Mouse (Mus musculus) ovary, adult 18-20 months (tissue): Measurements from ENCODE around the gene Dnajc1.
A peak's percentile ranks its signal among the peaks of the same experiment; 100 is the strongest.

Experiments
- DNase-seq: peaks from one replicate; pipeline ENCODE4 v3.0.0; 2022; ENCODE audit warnings: low spot score, mixed read lengths

Dnajc1 gene

DNA sequence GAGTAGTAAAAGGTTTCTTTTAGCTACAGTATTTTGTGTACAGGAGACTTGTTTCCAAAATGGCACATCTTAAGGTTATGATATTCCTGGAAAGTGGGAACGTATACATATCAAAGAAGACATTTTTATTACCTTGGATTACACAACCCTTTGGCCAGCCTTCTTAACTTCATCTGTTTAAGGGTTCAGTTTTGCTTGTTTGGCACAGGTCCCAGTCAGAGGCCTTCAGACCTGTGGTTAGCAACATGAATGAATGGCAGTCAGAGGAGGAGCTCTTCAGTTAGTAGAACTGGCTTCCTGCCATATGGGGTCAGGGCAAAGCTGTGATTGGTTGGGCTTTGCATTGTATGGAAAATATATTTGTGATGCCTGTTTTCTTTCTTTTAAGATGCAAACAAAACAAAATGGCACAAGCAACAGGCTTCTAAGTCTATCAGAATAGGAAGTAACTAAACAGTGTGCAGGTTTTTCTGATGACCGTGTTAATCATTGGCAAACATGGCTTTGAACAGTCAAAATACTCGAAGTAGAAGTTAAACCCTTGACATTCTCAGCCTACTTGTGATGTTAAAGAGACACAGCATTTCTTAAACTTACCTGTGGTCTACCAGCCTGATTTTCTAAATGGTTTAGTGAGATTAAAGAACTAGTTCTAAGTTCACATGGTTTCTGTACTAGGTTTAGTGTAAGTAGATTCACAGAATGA is 196.8 kb downstream of the Dnajc1 start:
- DNase-seq = peak; percentile 71

DNA sequence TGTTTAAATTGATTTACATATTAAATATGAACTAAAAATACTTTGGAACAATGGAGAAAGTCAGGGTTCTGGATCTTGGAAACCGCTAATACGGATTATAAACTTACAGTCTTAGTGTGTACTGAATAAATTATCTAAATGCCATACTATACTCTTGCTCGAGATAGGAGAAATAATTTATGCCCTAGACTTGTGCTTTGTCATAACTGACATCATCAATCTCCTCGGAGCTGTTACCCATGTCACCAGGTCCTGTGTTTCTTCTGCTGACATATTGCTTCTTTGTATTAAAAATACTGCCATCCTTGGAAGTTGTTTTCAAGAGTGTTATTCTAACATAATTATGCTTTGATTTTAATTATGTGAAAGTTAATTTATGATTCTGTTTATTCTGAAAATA is 197.3 kb downstream of the Dnajc1 start:
- no peak for DNase-seq

DNA sequence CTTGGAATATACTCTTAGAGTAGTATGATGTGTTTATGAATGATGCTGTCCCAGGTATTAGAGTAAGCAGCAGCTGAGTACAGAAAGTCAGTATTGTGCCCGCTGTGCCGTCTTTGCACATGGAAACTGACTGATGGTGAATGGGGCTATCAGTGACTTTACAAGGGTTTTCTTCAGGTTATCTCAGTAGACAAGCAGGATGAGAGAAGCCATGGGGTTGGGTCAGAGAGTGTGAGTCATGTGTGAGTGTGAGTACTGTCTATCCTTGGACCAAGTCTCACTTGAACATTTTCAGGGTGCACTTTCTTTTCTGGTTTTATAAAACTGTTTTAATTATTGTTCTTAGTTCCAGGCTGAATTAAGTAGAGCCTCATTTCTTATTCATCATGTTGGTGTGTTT is 204.3 kb downstream of the Dnajc1 start:
- DNase-seq = no peak

DNA sequence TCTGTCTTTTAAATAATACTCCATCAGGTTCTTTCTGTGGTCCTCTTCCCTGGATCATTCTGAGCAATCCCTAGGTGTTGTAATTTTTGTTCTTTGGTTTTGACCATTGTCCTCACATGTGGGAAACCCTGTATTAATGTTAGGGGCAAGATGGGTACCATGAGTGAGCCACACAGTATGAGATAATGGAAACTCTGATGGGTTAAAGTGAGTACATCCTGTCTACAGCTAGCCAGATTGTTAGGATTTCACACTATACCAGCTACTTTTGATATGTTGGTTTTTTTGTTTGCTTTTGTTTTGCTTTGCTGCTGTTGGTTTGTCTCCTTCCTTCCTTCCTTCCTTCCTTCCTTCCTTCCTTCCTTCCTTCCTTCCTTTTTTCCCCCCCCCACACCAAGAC is 209.6 kb downstream of the Dnajc1 start:
- no peak for DNase-seq

DNA sequence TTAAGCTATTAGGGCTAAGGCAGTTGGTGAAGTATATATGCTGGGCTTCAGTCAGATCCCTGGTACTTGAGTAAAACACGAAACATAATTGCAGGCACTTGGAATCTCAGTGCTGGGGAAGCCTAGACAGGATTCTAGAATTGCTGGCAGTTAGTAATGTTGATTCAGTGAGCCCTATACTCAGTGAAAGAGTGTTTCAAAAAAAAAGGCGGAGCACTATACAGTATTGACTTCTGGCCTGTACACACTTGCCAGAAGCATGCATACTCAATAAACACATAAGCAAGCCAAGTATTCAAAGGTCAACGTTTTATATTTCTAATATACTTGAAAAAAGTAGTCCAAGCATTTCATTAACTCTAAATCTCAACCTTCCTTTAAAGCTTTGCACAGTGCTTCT is 211.0 kb downstream of the Dnajc1 start:
- no peak for DNase-seq

DNA sequence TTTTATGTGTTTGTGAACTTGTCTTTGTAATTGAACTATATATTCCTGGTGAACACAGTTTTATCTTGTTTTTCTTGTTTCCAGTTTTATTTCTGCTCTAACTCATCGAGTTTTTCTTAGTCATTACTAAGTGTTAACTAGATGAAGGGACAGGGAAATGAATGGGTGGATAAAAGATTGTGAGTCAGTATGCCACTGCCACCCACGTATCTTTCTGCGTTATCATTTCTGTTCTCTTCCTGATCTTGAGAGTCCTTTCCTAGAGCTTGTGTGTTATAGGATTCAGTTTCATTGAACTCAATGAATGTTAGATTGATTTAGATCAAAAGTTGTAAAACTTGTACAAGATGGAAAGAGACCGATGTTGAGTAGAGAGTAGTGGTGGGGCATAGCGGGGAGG is 212.3 kb downstream of the Dnajc1 start:
- no peak for DNase-seq

DNA sequence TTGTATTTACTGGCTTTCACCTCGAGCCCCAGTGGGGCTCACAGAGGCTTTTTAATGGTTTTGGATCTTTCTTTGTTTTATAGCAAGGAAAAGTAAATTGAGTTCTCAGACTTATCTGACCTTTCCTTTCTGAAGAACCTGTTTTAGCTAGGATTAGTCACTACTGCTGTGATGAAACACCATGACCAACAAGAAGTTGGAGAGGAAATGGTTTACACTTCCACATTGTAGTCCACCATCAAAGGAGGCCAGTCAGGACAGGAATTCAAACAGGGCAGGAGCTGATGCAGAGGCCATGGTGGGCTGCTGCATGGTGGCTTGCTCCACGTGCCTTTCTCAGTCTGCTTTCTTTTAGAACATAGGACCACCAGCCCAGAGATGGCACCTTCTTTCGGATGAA is 216.4 kb downstream of the Dnajc1 start:
- no peak for DNase-seq

DNA sequence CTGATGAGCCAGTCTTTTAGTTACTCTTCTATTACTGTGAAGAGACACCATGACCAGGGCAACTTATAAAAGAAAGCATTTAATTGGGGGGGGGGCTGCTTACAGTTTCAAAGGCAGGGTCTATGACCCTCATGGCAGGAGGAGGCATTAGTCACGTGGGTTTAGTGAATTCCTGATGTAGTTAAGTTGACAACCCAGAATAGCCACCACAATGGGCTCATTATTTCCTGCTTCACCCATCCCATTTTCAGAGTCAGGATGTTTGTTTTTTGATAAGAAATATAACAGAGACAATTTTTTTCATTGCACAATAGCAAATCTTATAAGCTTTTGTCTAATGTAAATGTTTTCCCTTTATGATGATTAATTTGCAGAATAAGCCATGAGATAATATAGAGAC is 217.4 kb downstream of the Dnajc1 start:
- DNase-seq = no peak

DNA sequence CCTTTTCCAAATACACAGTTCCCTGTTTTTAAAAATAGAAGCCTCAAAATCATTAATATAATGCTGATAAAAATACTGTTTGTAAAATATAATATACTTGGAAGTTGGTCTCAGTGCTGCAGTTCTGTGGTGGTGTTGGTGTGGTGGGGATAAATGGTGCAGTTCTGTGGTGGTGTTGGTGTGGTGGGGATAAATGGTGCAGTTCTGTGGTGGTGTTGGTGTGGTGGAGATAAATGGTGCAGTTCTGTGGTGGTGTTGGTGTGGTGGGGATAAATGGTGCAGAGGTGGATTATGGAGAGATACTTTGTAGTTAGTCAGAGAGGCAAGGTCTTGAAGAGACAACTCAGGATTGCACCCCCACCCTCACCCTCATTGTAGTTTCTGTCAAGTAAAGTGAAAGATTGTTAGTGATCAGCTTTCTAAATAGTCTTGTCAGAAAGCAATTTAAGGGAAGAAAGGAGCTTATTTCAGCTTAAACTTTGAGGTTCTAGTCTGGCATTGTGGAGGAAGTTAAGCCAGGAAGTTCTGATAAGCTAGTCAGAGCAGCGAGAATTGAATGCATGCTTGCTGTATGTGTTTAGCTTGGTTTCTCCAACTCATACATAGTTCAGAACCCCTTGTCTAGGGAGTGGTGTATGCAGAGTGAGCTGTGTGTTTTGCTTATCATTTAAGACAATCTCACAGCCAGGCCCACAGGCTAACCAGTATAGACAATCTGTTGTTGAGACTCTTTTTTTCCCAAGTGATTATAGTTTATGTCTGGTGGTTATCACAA is 223.3 kb downstream of the Dnajc1 start:
- no peak for DNase-seq

DNA sequence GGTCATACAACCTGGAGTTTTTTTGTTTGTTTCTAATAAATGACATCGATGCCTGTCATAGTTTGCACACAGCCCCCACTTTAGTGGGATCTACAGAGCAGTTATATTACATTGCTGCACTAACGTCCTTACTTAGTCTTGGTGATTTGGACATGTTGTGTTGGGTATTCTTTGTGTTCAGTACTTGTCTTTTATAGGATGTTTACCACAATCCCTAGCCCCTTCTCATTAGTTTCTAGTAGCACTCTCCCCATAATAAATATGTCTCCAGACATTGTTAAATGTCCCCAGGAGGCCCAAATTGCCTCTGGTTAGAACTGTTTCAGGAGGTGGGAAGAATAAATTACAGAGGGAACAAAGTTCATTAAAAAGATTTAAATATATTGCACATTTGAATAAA is 227.1 kb downstream of the Dnajc1 start:
- no peak for DNase-seq

DNA sequence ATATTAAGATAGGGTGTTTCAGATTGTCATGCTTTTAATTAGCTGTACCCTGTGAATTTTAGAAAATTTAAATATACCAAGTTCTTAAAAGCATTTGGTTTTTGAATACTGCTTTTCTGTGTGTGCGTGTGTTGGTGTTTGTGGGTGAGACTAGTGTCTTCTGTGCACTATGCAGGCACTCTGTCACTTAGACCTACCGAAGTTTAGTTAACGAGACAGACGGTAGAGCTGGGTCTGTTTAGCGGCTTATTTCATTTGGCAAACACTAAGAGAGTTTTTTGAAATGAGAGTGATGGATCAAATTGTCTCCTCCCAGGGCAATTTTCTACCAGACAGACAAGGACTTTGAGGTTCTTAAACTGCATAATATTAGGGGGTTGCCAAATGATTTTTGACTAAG is 231.6 kb downstream of the Dnajc1 start:
- DNase-seq = no peak

DNA sequence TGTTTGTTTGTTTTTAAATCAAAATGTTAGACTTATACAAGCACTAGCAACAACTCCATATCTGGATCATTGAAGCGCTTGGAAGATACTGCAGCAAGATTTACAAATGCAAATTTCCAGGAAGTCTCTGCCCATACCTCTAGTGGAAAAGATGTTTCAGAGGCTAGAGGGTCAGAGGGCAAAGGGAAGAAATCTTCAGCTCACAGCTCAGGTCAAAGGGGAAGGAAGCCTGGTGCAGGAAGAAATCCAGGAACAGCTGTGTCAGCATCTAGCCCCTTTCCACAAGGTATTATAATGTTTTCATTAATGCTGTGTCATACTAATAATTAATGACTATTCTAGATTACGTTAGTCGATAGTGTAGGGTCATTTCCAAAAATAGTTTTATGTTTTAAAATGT is 233.2 kb downstream of the Dnajc1 start:
- DNase-seq = no peak

DNA sequence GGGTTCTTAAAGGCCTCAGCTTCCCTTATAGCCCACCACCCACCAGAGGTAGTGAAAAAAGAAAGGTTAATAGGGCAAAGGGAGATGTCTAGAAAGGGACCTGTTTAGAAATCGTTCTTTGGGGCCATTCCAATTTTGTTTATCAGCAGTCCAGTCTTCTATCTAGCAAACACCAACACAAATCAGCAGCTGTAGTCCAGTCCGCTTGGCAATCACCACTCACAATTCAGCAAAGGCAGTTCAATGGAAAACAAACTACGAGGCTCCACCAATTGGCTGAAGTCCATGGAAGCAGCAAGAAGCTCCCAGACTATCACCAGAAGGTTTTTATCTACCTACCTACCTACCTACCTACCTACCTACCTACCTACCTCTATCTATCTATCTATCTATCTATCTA is 236.5 kb downstream of the Dnajc1 start:
- DNase-seq = no peak
